13 mouse cellular contexts compared by ENCODE assay signal in the genomic region with DNA sequence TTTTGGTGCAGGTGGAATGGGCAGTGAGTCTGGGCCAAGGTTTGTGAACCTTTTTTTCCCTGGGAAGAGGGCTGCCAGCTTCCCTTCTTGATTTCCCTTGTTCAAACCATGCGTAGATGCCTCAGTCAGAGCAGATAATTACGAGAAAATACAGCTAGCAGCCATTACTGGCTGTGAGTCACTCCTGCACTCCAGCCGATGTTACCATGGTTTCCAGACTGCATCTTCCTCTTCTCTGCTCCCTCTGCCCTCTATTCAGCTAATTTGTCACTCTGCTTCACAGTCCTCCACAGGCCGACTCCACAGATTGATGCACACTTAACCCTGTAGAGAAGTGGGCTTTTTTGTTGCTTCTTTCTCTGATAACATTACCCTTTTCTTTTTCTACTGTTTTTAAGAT. TPM values are rescaled to one million over a fixed set of nuclear protein-coding genes. Genes with fewer than 3 reads are reported as not detected.
DNase-seq lines count a peak whose midpoint lies in the region; ATAC-seq and TF ChIP-seq lines count a peak whose summit lies in the region.
"Had no signal": no experiment of that assay in that cellular context is flagged by ENCODE, and none has a peak within 500 bp of the region (broad histone marks: within the 10 kb centered on the region; RNA-seq: fewer than 3 reads in every experiment).

No protein-coding gene starts in this region.

- no peak overlapping the region for H3K4me2 ChIP-seq in hindbrain, embryonic 13.5 days
- H3K4me2 ChIP-seq in heart, embryonic 12.5 days, result no peak overlapping the region
- H3K4me2 ChIP-seq: intestine, embryonic 15.5 days; lung, embryonic 15.5 days had no signal

- no peaks in the 10 kb centered on the region for H3K9me3 ChIP-seq in MEL (replicated peaks; ENCODE audit: insufficient read depth, low read length)
- no peaks in the 10 kb centered on the region for H3K9me3 ChIP-seq in hindbrain, embryonic 13.5 days
- no peaks in the 10 kb centered on the region for H3K9me3 ChIP-seq in heart, embryonic 12.5 days (replicated peaks)
- H3K9me3 ChIP-seq: intestine, embryonic 15.5 days; limb, embryonic 10.5 days; lung, embryonic 15.5 days had no signal

- no peak for ATAC-seq in hindbrain, embryonic 13.5 days (ENCODE audit: low FRiP score)
- ATAC-seq in heart, embryonic 12.5 days (ENCODE audit: insufficient number of reproducible peaks, low FRiP score), result no peak
- ATAC-seq: intestine, embryonic 15.5 days had no signal

- no peak overlapping the region; the same call in 1 of the 2 replicates for H3K9ac ChIP-seq in MEL (ENCODE audit: control insufficient read depth, low read depth, low read length, poor library complexity, severe bottlenecking)
- no peak overlapping the region for H3K9ac ChIP-seq in hindbrain, embryonic 13.5 days
- H3K9ac ChIP-seq in heart, embryonic 12.5 days, result no peak overlapping the region
- no peak overlapping the region for H3K9ac ChIP-seq in heart, adult 2 months (ENCODE audit: low read depth, low read length)
- H3K9ac ChIP-seq: intestine, embryonic 15.5 days; lung, embryonic 15.5 days had no signal

- H3K27ac ChIP-seq in MEL (ENCODE audit: control insufficient read depth, low read depth, low read length), result no peak overlapping the region
- peak overlapping the region; percentile 83 for H3K27ac ChIP-seq in hindbrain, embryonic 13.5 days
- H3K27ac ChIP-seq in kidney, adult 2 months (ENCODE audit: insufficient read depth, low read depth, low read length), result no peak overlapping the region
- H3K27ac ChIP-seq in heart, embryonic 12.5 days (ENCODE audit: poor library complexity, severe bottlenecking), result no peak overlapping the region
- no peak overlapping the region for H3K27ac ChIP-seq in heart, adult 2 months
- H3K27ac ChIP-seq: intestine, embryonic 15.5 days; limb, embryonic 10.5 days; lung, embryonic 15.5 days had no signal

- TF ChIP-seq RAD21 in MEL (IDR thresholded peaks at IDR 0.05; ENCODE audit: low read depth, low read length), result no peak

- no peak for TF ChIP-seq POLR2A in MEL (IDR thresholded peaks at IDR 0.05; ENCODE audit: control insufficient read depth in 1 of 2, insufficient read depth in 1 of 2, low read depth in 1 of 2, low read length in 2 of 2, poor library complexity in 1 of 2)
- no peak for TF ChIP-seq POLR2A in kidney, adult 2 months (IDR thresholded peaks at IDR 0.05; ENCODE audit: low read depth, low read length)
- TF ChIP-seq POLR2A in heart, adult 2 months (IDR thresholded peaks at IDR 0.05; ENCODE audit: insufficient read depth, low read depth, low read length), result no peak

- DNase-seq in MEL (ENCODE audit: low read depth, low spot score), result peak; percentile 65
- peak; percentile 48 for DNase-seq in NIH3T3 (ENCODE audit: low read depth)
- DNase-seq in left cerebral cortex, postnatal 36 days (ENCODE audit: low spot score in 2 of 2), result peak; percentile 6 to 9
- DNase-seq in kidney, adult 2 months, result no peak
- DNase-seq in cerebellum, postnatal 25 days, result no peak
- DNase-seq in heart, adult 2 months, result no peak
- DNase-seq: adrenal gland, postnatal 25 days; cerebellum, postnatal 14 days had no signal

- peak overlapping the region in 1 of 2 experiments; percentile 23; a peak in 2 of 4 replicates for H3K4me3 ChIP-seq in MEL (ENCODE audit: control insufficient read depth in 1 of 2, insufficient read depth in 1 of 2, low read depth in 2 of 2, low read length in 2 of 2)
- H3K4me3 ChIP-seq in hindbrain, embryonic 13.5 days, result no peak overlapping the region
- H3K4me3 ChIP-seq in kidney, adult 2 months (ENCODE audit: insufficient read depth, low read depth, low read length), result no peak overlapping the region
- H3K4me3 ChIP-seq in heart, embryonic 12.5 days, result no peak overlapping the region
- H3K4me3 ChIP-seq in heart, adult 2 months, result no peak overlapping the region
- H3K4me3 ChIP-seq: intestine, embryonic 15.5 days; limb, embryonic 10.5 days; lung, embryonic 15.5 days had no signal

- H3K36me3 ChIP-seq in MEL (ENCODE audit: control insufficient read depth in 1 of 2, insufficient read depth in 2 of 2, low read length in 2 of 2), result peaks cover 0 to 7% of the 10 kb centered on the region in 2 experiments; a peak in 2 of 4 replicates
- H3K36me3 ChIP-seq in hindbrain, embryonic 13.5 days, result no peaks in the 10 kb centered on the region
- H3K36me3 ChIP-seq in kidney, adult 2 months (ENCODE audit: control insufficient read depth, insufficient read depth, low read length), result no peaks in the 10 kb centered on the region
- no peaks in the 10 kb centered on the region for H3K36me3 ChIP-seq in heart, embryonic 12.5 days
- H3K36me3 ChIP-seq in heart, adult 2 months (ENCODE audit: control insufficient read depth, insufficient read depth, low read length), result no peaks in the 10 kb centered on the region
- H3K36me3 ChIP-seq: intestine, embryonic 15.5 days; limb, embryonic 10.5 days; lung, embryonic 15.5 days had no signal

- H3K4me1 ChIP-seq in MEL (ENCODE audit: control insufficient read depth in 1 of 2, insufficient read depth in 2 of 2, low read length in 2 of 2), result peaks cover 0 to 8% of the 10 kb centered on the region in 2 experiments; a peak in 1 of 4 replicates
- H3K4me1 ChIP-seq in hindbrain, embryonic 13.5 days (replicated peaks), result peaks cover 10% of the 10 kb centered on the region
- H3K4me1 ChIP-seq in kidney, adult 2 months (ENCODE audit: control insufficient read depth, insufficient read depth, low read length), result no peaks in the 10 kb centered on the region
- H3K4me1 ChIP-seq in heart, embryonic 12.5 days (replicated peaks), result peaks cover 5% of the 10 kb centered on the region; the same call in 1 of the 2 replicates
- H3K4me1 ChIP-seq in heart, adult 2 months (ENCODE audit: control insufficient read depth, insufficient read depth, low read length), result no peaks in the 10 kb centered on the region
- H3K4me1 ChIP-seq: intestine, embryonic 15.5 days; limb, embryonic 10.5 days had no signal

- no peaks in the 10 kb centered on the region for H3K27me3 ChIP-seq in MEL (ENCODE audit: control insufficient read depth in 1 of 2, insufficient read depth in 2 of 2, low read length in 2 of 2)
- peaks cover 5% of the 10 kb centered on the region; the same call in 1 of the 2 replicates for H3K27me3 ChIP-seq in hindbrain, embryonic 13.5 days
- no peaks in the 10 kb centered on the region for H3K27me3 ChIP-seq in kidney, adult 2 months (replicated peaks; ENCODE audit: control insufficient read depth, insufficient read depth, low read length)
- 0 out of 2 replicates have a peak, but pooled peaks cover 4% of the 10 kb centered on the region for H3K27me3 ChIP-seq in heart, embryonic 12.5 days (replicated peaks)
- no peaks in the 10 kb centered on the region for H3K27me3 ChIP-seq in heart, adult 2 months (ENCODE audit: control insufficient read depth, insufficient read depth, low read length)
- H3K27me3 ChIP-seq: intestine, embryonic 15.5 days had no signal

- TF ChIP-seq EP300 in MEL (IDR thresholded peaks at IDR 0.05; ENCODE audit: low read depth in 1 of 2, low read length in 2 of 2), result no peak
- no peak for TF ChIP-seq EP300 in heart, adult 2 months (IDR thresholded peaks at IDR 0.05; ENCODE audit: insufficient read depth, low read depth, low read length)

- intact Hi-C loops in left cerebral cortex, postnatal 36 days (cut with DNase I), result loop anchor here (5.0 kb wide), 1 partner anchor 43 kb away; a partner anchor contains a TSS
- intact Hi-C loops in heart, adult 2 months (cut with DNase I), result loop anchor here (5.0 kb wide), 1 partner anchor 43 kb away; a partner anchor contains a TSS

- H3K79me2 ChIP-seq in MEL (ENCODE audit: control insufficient read depth, insufficient read depth, low read length, poor library complexity), result peaks cover 9% of the 10 kb centered on the region
- no peaks in the 10 kb centered on the region for H3K79me2 ChIP-seq in heart, adult 2 months (replicated peaks; ENCODE audit: control insufficient read depth, insufficient read depth, low read length)

- 29% methylated on average over 4 of the region's 4 CpGs for WGBS in hindbrain, embryonic 13.5 days
- 38% methylated on average over 4 of the region's 4 CpGs for WGBS in kidney, adult 2 months
- 45% methylated on average over 4 of the region's 4 CpGs for WGBS in heart, embryonic 12.5 days
- 42% methylated on average over 4 of the region's 4 CpGs for WGBS in heart, adult 2 months

- TF ChIP-seq CTCF in MEL (IDR thresholded peaks at IDR 0.05 in 2 of 3, conservative IDR thresholded peaks at IDR 0.05 in 1 of 3; ENCODE audit: control insufficient read depth in 1 of 3, insufficient read depth in 1 of 3, low read depth in 2 of 3, low read length in 3 of 3, poor library complexity in 1 of 3, severe bottlenecking in 1 of 3), result no peak
- no peak for TF ChIP-seq CTCF in kidney, adult 2 months (conservative IDR thresholded peaks at IDR 0.05; ENCODE audit: insufficient read depth, insufficient read length, low read depth, low read length)
- TF ChIP-seq CTCF in heart, adult 2 months (IDR thresholded peaks at IDR 0.05), result no peak

RNA-seq across cellular contexts. Expression of a gene that starts 3.6 kb away (rescaled TPM):
- 120 and 122 TPM in 2 replicates for total RNA-seq in MEL (2012; rRNA removed)
- 10 to 100 TPM in 1 of 2 experiments, not detected in 1; 50.6 TPM for polyA plus RNA-seq in MEL (2012; ENCODE audit: insufficient read depth in 1 of 2, insufficient read length in 2 of 2, low read depth in 1 of 2, low replicate concordance in 2 of 2, missing spikeins in 1 of 2)
- 82.0 and 83.3 TPM in 2 replicates for polyA plus RNA-seq in hindbrain, embryonic 13.5 days (2015; fragmentation: Nextera tagmentation; extraction: Ambion mirVana)
- 10 to 100 TPM; 23.1 to 32.8 TPM for total RNA-seq in left cerebral cortex, postnatal 36 days (2021)
- 2.0 and 5.2 TPM in 2 replicates for polyA plus RNA-seq in kidney, adult 2 months (2012; rRNA removed)
- polyA plus RNA-seq in heart, embryonic 12.5 days (2016; fragmentation: Nextera tagmentation; extraction: Ambion mirVana), result 40.8 and 44.9 TPM in 2 replicates
- 10 to 100 TPM; 16.4 TPM for total RNA-seq in heart, adult 2 months (2021)
- 1.8 and 5.1 TPM in 2 replicates for polyA plus RNA-seq in heart, adult 2 months (2012; rRNA removed)

RNA-seq across cellular contexts. Expression of a gene that starts 41.2 kb away (rescaled TPM):
- total RNA-seq in MEL (2012; rRNA removed), result 12.3 and 12.5 TPM in 2 replicates
- polyA plus RNA-seq in MEL (2012; ENCODE audit: insufficient read depth in 1 of 2, insufficient read length in 2 of 2, low read depth in 1 of 2, low replicate concordance in 2 of 2, missing spikeins in 1 of 2), result 10 to 100 TPM; 14.1 to 27.3 TPM
- 2.4 and 2.7 TPM in 2 replicates for polyA plus RNA-seq in hindbrain, embryonic 13.5 days (2015; fragmentation: Nextera tagmentation; extraction: Ambion mirVana)
- under 1 TPM; 0.11 to 0.12 TPM for total RNA-seq in left cerebral cortex, postnatal 36 days (2021)
- polyA plus RNA-seq in kidney, adult 2 months (2012; rRNA removed), result 0.10 and 0.13 TPM in 2 replicates
- polyA plus RNA-seq in heart, embryonic 12.5 days (2016; fragmentation: Nextera tagmentation; extraction: Ambion mirVana), result 10.9 TPM in 2 replicates
- under 1 TPM; 0.34 to 0.36 TPM for total RNA-seq in heart, adult 2 months (2021)
- 0.10 and 0.23 TPM in 2 replicates for polyA plus RNA-seq in heart, adult 2 months (2012; rRNA removed)

RNA-seq across cellular contexts. Expression of a gene that starts 44.6 kb away (rescaled TPM):
- 0.04 TPM in 1 of 2 replicates, not detected in the other for total RNA-seq in MEL (2012; rRNA removed)
- under 1 TPM in 1 of 2 experiments, not detected in 1; 0.03 TPM for polyA plus RNA-seq in MEL (2012; ENCODE audit: insufficient read depth in 1 of 2, insufficient read length in 2 of 2, low read depth in 1 of 2, low replicate concordance in 2 of 2, missing spikeins in 1 of 2)
- polyA plus RNA-seq in hindbrain, embryonic 13.5 days (2015; fragmentation: Nextera tagmentation; extraction: Ambion mirVana), result 4.7 and 7.1 TPM in 2 replicates
- total RNA-seq in left cerebral cortex, postnatal 36 days (2021), result 10 to 100 TPM; 14.7 to 20.6 TPM
- polyA plus RNA-seq in kidney, adult 2 months (2012; rRNA removed), result 9.7 and 11.9 TPM in 2 replicates
- polyA plus RNA-seq in heart, embryonic 12.5 days (2016; fragmentation: Nextera tagmentation; extraction: Ambion mirVana), result 1.1 and 1.4 TPM in 2 replicates
- 1 to 10 TPM; 1.7 to 2.3 TPM for total RNA-seq in heart, adult 2 months (2021)
- 2.1 and 4.6 TPM in 2 replicates for polyA plus RNA-seq in heart, adult 2 months (2012; rRNA removed)

Comparison
In these comparisons a context has a peak if more than half of its experiments do, and no peak if none do; other contexts are left out.
1. DNase-seq: peak in MEL (single experiment), NIH3T3 (single experiment) and left cerebral cortex, postnatal 36 days (2 of 2); none in kidney, adult 2 months (single experiment), cerebellum, postnatal 25 days (0 of 2) and heart, adult 2 months (0 of 2).